Mouse (Mus musculus) spleen, embryonic (tissue): ENCODE results near the gene Pcp4l1.
"Not testable (repeated sequence)": the region's sequence is repeated elsewhere in the genome, so short reads cannot be mapped to it uniquely, and the experiment has no call there.

Experiments used
- CTCF ChIA-PET: fragments of 350-600 bp; sonication (Branson Sonifier 250); formaldehyde crosslinking; loops from one replicate; lab custom pipeline; 2022; lab: Charles Lee

The Pcp4l1 gene

GRCm38 (mm10) chr1:171195887-171196397, at the start of gene Pcp4l1:
Gene Pcp4l1 (minus strand): TSS chr1:171196268.
- CTCF ChIA-PET, result interaction anchor here (0.5 to 1.2 kb wide), 2 partner anchors 33 to 371 kb away, joined by 3 read pairs; no protein-coding TSS in a partner anchor

GRCm38 (mm10) chr1:171245353-171245752, 49.3 kb upstream of the Pcp4l1 start:
- CTCF ChIA-PET, result interaction anchor here (0.6 kb wide), 2 partner anchors 26 to 327 kb away, joined by 6 to 24 read pairs; no protein-coding TSS in a partner anchor

GRCm38 (mm10) chr1:171241952-171242351, 45.9 kb upstream of the Pcp4l1 start:
- CTCF ChIA-PET, result not testable (repeated sequence)

GRCm38 (mm10) chr1:171240911-171241310, 44.8 kb upstream of the Pcp4l1 start:
- CTCF ChIA-PET, result no interaction called here

GRCm38 (mm10) chr1:171239992-171240744, 44.1 kb upstream of the Pcp4l1 start:
- CTCF ChIA-PET, result interaction anchor here (0.6 kb wide), 1 partner anchor 87 kb away, joined by 4 read pairs; no protein-coding TSS in a partner anchor

- CTCF ChIA-PET, result no interaction called here
These were observed 42.4 kb upstream of the Pcp4l1 start for GRCm38 (mm10) chr1:171238463-171238862.

GRCm38 (mm10) chr1:171237438-171237837, 41.4 kb upstream of the Pcp4l1 start:
- CTCF ChIA-PET, result interaction anchor here (0.6 kb wide), 1 partner anchor 14 kb away, joined by 3 read pairs; the partner anchor contains the start of gene Ndufs2

- CTCF ChIA-PET, result no interaction called here
These were observed 39.7 kb upstream of the Pcp4l1 start for GRCm38 (mm10) chr1:171235791-171236190.

- CTCF ChIA-PET, result no interaction called here
These were observed 38.5 kb upstream of the Pcp4l1 start for GRCm38 (mm10) chr1:171234538-171234937.

- CTCF ChIA-PET, result no interaction called here
These were observed 38.1 kb upstream of the Pcp4l1 start, which contains the start of gene Fcer1g for GRCm38 (mm10) chr1:171234126-171234525. Gene Fcer1g (minus strand): TSS chr1:171234365.

- CTCF ChIA-PET, result no interaction called here
These were observed 37.0 kb upstream of the Pcp4l1 start for GRCm38 (mm10) chr1:171232800-171233730.

GRCm38 (mm10) chr1:171232348-171232747, 36.3 kb upstream of the Pcp4l1 start:
- CTCF ChIA-PET, result no interaction called here

GRCm38 (mm10) chr1:171231844-171232243, 35.8 kb upstream of the Pcp4l1 start:
- CTCF ChIA-PET, result no interaction called here

- CTCF ChIA-PET, result no interaction called here
These were observed 34.1 kb upstream of the Pcp4l1 start for GRCm38 (mm10) chr1:171230215-171230614.

- CTCF ChIA-PET, result no interaction called here
These were observed 33.7 kb upstream of the Pcp4l1 start for GRCm38 (mm10) chr1:171229750-171230149.

GRCm38 (mm10) chr1:171227879-171228278, 31.8 kb upstream of the Pcp4l1 start:
- CTCF ChIA-PET, result interaction anchor here (0.6 kb wide), 1 partner anchor 39 kb away, joined by 6 read pairs; no protein-coding TSS in a partner anchor

- CTCF ChIA-PET, result no interaction called here
These were observed 30.7 kb upstream of the Pcp4l1 start for GRCm38 (mm10) chr1:171226780-171227179.

- CTCF ChIA-PET, result no interaction called here
These were observed 28.8 kb upstream of the Pcp4l1 start, which contains the start of gene Apoa2 for GRCm38 (mm10) chr1:171224857-171225256. Gene Apoa2 (plus strand): TSS chr1:171225054.

GRCm38 (mm10) chr1:171223796-171224195, 27.7 kb upstream of the Pcp4l1 start:
- CTCF ChIA-PET, result interaction anchor here (0.7 kb wide), 1 partner anchor 1033 kb away, joined by 4 read pairs; no protein-coding TSS in a partner anchor

- CTCF ChIA-PET, result interaction anchor here (0.7 kb wide), 1 partner anchor 1033 kb away, joined by 4 read pairs; no protein-coding TSS in a partner anchor
These were observed 27.1 kb upstream of the Pcp4l1 start for GRCm38 (mm10) chr1:171223168-171223567.
